In genomic region chr11:88100170-88100569, GRCm38 (mm10) we compare ENCODE assay signal across 8 mouse cellular contexts. TPM values are rescaled to one million over a fixed set of nuclear protein-coding genes. Genes with fewer than 3 reads are reported as not detected.
DNase-seq lines count a peak whose midpoint lies in the region; ATAC-seq and TF ChIP-seq lines count a peak whose summit lies in the region.

No protein-coding gene starts in this region.

- TF ChIP-seq POLR2A in lung, adult 2 months (IDR thresholded peaks at IDR 0.05; ENCODE audit: borderline replicate concordance, extremely low read depth, low read depth, low read length) = no peak

- H3K27me3 ChIP-seq in lung, embryonic 16.5 days (ENCODE audit: control insufficient read depth, insufficient read depth, low read depth, low read length) = no peaks in the 10 kb centered on the region; the same call in 1 of the 2 replicates
- no peaks in the 10 kb centered on the region for H3K27me3 ChIP-seq in forebrain, embryonic 16.5 days (replicated peaks; ENCODE audit: control insufficient read depth, insufficient read depth, low read length)
- H3K27me3 ChIP-seq in limb, embryonic 12.5 days = peaks cover 16% of the 10 kb centered on the region
- no peaks in the 10 kb centered on the region for H3K27me3 ChIP-seq in stomach, embryonic 14.5 days (ENCODE audit: control insufficient read depth, insufficient read depth, low read length)

- no peak for TF ChIP-seq CTCF in lung, adult 2 months (IDR thresholded peaks at IDR 0.05; ENCODE audit: insufficient read depth, low read length)

- no peak for ATAC-seq in lung, embryonic 16.5 days (ENCODE audit: low read depth)
- ATAC-seq in forebrain, embryonic 16.5 days = no peak
- ATAC-seq in limb, embryonic 12.5 days (ENCODE audit: insufficient number of reproducible peaks, insufficient read depth, low FRiP score, low TSS enrichment, low read depth) = 0 out of 2 replicates have a peak, but pooled peaks have one; percentile 32
- ATAC-seq in stomach, embryonic 14.5 days (ENCODE audit: insufficient number of reproducible peaks, insufficient read depth, low FRiP score, low read depth) = no peak
- no peak for ATAC-seq in erythroid progenitor cell, adult 5-6 weeks (replicated peaks; ENCODE audit: low FRiP score, poor library complexity, severe bottlenecking)

- H3K36me3 ChIP-seq in lung, embryonic 16.5 days (ENCODE audit: control insufficient read depth, insufficient read depth, low read length) = no peaks in the 10 kb centered on the region
- H3K36me3 ChIP-seq in forebrain, embryonic 16.5 days (ENCODE audit: control insufficient read depth, insufficient read depth) = no peaks in the 10 kb centered on the region
- peaks cover 2% of the 10 kb centered on the region; the same call in 1 of the 2 replicates for H3K36me3 ChIP-seq in limb, embryonic 12.5 days
- H3K36me3 ChIP-seq in stomach, embryonic 14.5 days (ENCODE audit: control insufficient read depth, insufficient read depth, low read length) = no peaks in the 10 kb centered on the region

- peak overlapping the region; percentile 66 for H3K4me2 ChIP-seq in lung, embryonic 16.5 days (ENCODE audit: low read depth, low read length)
- H3K4me2 ChIP-seq in forebrain, embryonic 16.5 days (ENCODE audit: low read length) = peak overlapping the region; percentile 77
- peak overlapping the region; percentile 83 for H3K4me2 ChIP-seq in limb, embryonic 12.5 days
- peak overlapping the region; percentile 67 for H3K4me2 ChIP-seq in stomach, embryonic 14.5 days (replicated peaks; ENCODE audit: low read depth, low read length)

- 32% methylated on average over 4 of the region's 4 CpGs for WGBS in lung, embryonic 16.5 days
- WGBS in lung, adult 2 months = 32% methylated on average over 4 of the region's 4 CpGs
- 35% methylated on average over 4 of the region's 4 CpGs for WGBS in forebrain, embryonic 16.5 days
- 39% methylated on average over 4 of the region's 4 CpGs for WGBS in limb, embryonic 12.5 days
- WGBS in stomach, embryonic 14.5 days = 34% methylated on average over 4 of the region's 4 CpGs

- peaks cover 25% of the 10 kb centered on the region for H3K4me1 ChIP-seq in lung, embryonic 16.5 days (replicated peaks; ENCODE audit: control insufficient read depth, insufficient read depth, low read length)
- H3K4me1 ChIP-seq in lung, adult 2 months (ENCODE audit: control insufficient read depth, insufficient read depth, low read length) = peaks cover 5% of the 10 kb centered on the region
- H3K4me1 ChIP-seq in forebrain, embryonic 16.5 days (replicated peaks; ENCODE audit: control insufficient read depth, insufficient read depth, low read length) = peaks cover 20% of the 10 kb centered on the region
- peaks cover 38% of the 10 kb centered on the region for H3K4me1 ChIP-seq in limb, embryonic 12.5 days (replicated peaks)
- H3K4me1 ChIP-seq in stomach, embryonic 14.5 days (ENCODE audit: control insufficient read depth, insufficient read depth, low read length) = peaks cover 28% of the 10 kb centered on the region

- peak overlapping the region; percentile 71 for H3K4me3 ChIP-seq in lung, embryonic 16.5 days (ENCODE audit: low read length)
- H3K4me3 ChIP-seq in lung, adult 2 months (replicated peaks; ENCODE audit: extremely low read depth, low read depth, low read length) = no peak overlapping the region
- H3K4me3 ChIP-seq in forebrain, embryonic 16.5 days (replicated peaks; ENCODE audit: low read length) = peak overlapping the region; percentile 84
- H3K4me3 ChIP-seq in limb, embryonic 12.5 days (replicated peaks) = peak overlapping the region; percentile 87
- H3K4me3 ChIP-seq in stomach, embryonic 14.5 days (ENCODE audit: low read depth, low read length) = peak overlapping the region; percentile 87

- no peaks in the 10 kb centered on the region for H3K9me3 ChIP-seq in lung, embryonic 16.5 days (ENCODE audit: control insufficient read depth, low read length)
- H3K9me3 ChIP-seq in forebrain, embryonic 16.5 days (ENCODE audit: control insufficient read depth, low read length) = no peaks in the 10 kb centered on the region
- H3K9me3 ChIP-seq in limb, embryonic 12.5 days = no peaks in the 10 kb centered on the region
- H3K9me3 ChIP-seq in stomach, embryonic 14.5 days (ENCODE audit: control insufficient read depth, low read depth, low read length) = no peaks in the 10 kb centered on the region

- DNase-seq in lung, adult 2 months = no peak
- DNase-seq in spleen, adult 12 weeks (ENCODE audit: low spot score) = no peak
- DNase-seq in embryo, embryonic 9.5 days (ENCODE audit: extremely low spot score) = no peak

- no peak overlapping the region for H3K27ac ChIP-seq in lung, embryonic 16.5 days (ENCODE audit: low read length)
- no peak overlapping the region for H3K27ac ChIP-seq in forebrain, embryonic 16.5 days (ENCODE audit: low read length)
- no peak overlapping the region for H3K27ac ChIP-seq in limb, embryonic 12.5 days
- no peak overlapping the region for H3K27ac ChIP-seq in stomach, embryonic 14.5 days (ENCODE audit: low read length)

- no peak overlapping the region for H3K9ac ChIP-seq in lung, embryonic 16.5 days (ENCODE audit: low read length)
- H3K9ac ChIP-seq in forebrain, embryonic 16.5 days (replicated peaks; ENCODE audit: low read depth, low read length) = peak overlapping the region; percentile 94
- H3K9ac ChIP-seq in limb, embryonic 12.5 days (replicated peaks) = 0 out of 2 replicates have a peak overlapping the region, but pooled peaks have one; percentile 32
- H3K9ac ChIP-seq in stomach, embryonic 14.5 days (replicated peaks; ENCODE audit: low read depth, low read length) = peak overlapping the region; percentile 95

RNA-seq across cellular contexts. Expression of gene Cuedc1, which starts 2.3 kb away (rescaled TPM):
- 11.3 and 11.8 TPM in 2 replicates for polyA plus RNA-seq in lung, embryonic 16.5 days (2015; fragmentation: Nextera tagmentation; extraction: Ambion mirVana)
- 40.7 and 42.9 TPM in 2 replicates for polyA plus RNA-seq in lung, adult 2 months (2012; rRNA removed)
- 36.0 and 40.3 TPM in 2 replicates for polyA plus RNA-seq in forebrain, embryonic 16.5 days (2015; fragmentation: Nextera tagmentation; extraction: Ambion mirVana)
- polyA plus RNA-seq in limb, embryonic 12.5 days (2016; fragmentation: Nextera tagmentation; extraction: Ambion mirVana) = 32.1 and 37.3 TPM in 2 replicates
- polyA plus RNA-seq in stomach, embryonic 14.5 days (2014; fragmentation: Nextera tagmentation; extraction: Ambion mirVana) = 21.7 and 24.9 TPM in 2 replicates
- 0.84 TPM in 1 of 2 replicates, not detected in the other for total RNA-seq in erythroid progenitor cell, adult 5-6 weeks (2015; ENCODE audit: low replicate concordance)
- total RNA-seq in erythroid progenitor cell, adult 5-6 weeks (2017; ENCODE audit: low replicate concordance) = 0.39 TPM in 1 of 2 replicates, not detected in the other

RNA-seq across cellular contexts. Expression of gene Vezf1, which starts 32.1 kb away (rescaled TPM):
- polyA plus RNA-seq in lung, embryonic 16.5 days (2015; fragmentation: Nextera tagmentation; extraction: Ambion mirVana) = 32.9 and 38.2 TPM in 2 replicates
- 22.4 and 26.5 TPM in 2 replicates for polyA plus RNA-seq in lung, adult 2 months (2012; rRNA removed)
- 59.7 and 68.1 TPM in 2 replicates for polyA plus RNA-seq in forebrain, embryonic 16.5 days (2015; fragmentation: Nextera tagmentation; extraction: Ambion mirVana)
- polyA plus RNA-seq in limb, embryonic 12.5 days (2016; fragmentation: Nextera tagmentation; extraction: Ambion mirVana) = 56.0 and 65.8 TPM in 2 replicates
- 46.5 and 50.8 TPM in 2 replicates for polyA plus RNA-seq in stomach, embryonic 14.5 days (2014; fragmentation: Nextera tagmentation; extraction: Ambion mirVana)
- 29.6 and 37.3 TPM in 2 replicates for total RNA-seq in erythroid progenitor cell, adult 5-6 weeks (2015; ENCODE audit: low replicate concordance)
- 16.3 and 17.8 TPM in 2 replicates for total RNA-seq in erythroid progenitor cell, adult 5-6 weeks (2017; ENCODE audit: low replicate concordance)

RNA-seq across cellular contexts. Expression of gene Srsf1, which starts 53.0 kb away (rescaled TPM):
- 257 and 272 TPM in 2 replicates for polyA plus RNA-seq in lung, embryonic 16.5 days (2015; fragmentation: Nextera tagmentation; extraction: Ambion mirVana)
- 76.5 and 93.4 TPM in 2 replicates for polyA plus RNA-seq in lung, adult 2 months (2012; rRNA removed)
- 290 and 334 TPM in 2 replicates for polyA plus RNA-seq in forebrain, embryonic 16.5 days (2015; fragmentation: Nextera tagmentation; extraction: Ambion mirVana)
- polyA plus RNA-seq in limb, embryonic 12.5 days (2016; fragmentation: Nextera tagmentation; extraction: Ambion mirVana) = 505 and 534 TPM in 2 replicates
- polyA plus RNA-seq in stomach, embryonic 14.5 days (2014; fragmentation: Nextera tagmentation; extraction: Ambion mirVana) = 345 and 362 TPM in 2 replicates
- 312 and 323 TPM in 2 replicates for total RNA-seq in erythroid progenitor cell, adult 5-6 weeks (2015; ENCODE audit: low replicate concordance)
- 485 and 568 TPM in 2 replicates for total RNA-seq in erythroid progenitor cell, adult 5-6 weeks (2017; ENCODE audit: low replicate concordance)
